Mouse (Mus musculus): Measurements from ENCODE around the gene Ank3.

- TF ChIP-seq CTCF (IDR thresholded peaks at IDR 0.05; ENCODE audit: low read depth) = no peak
- TF ChIP-seq EP300 (IDR thresholded peaks at IDR 0.05; ENCODE audit: low read depth) = no peak
Measured at GRCm38 (mm10) chr10:69919746-69920145, 521.2 kb downstream of the Ank3 start.

Data from liver, postnatal 0 days (tissue).